Mouse (Mus musculus) CD4-positive, CD25-positive, alpha-beta regulatory T cell, adult 2 months (primary cell): ENCODE data around the gene Gdf15.

Experiments used
- DNase-seq: peaks from one replicate; pipeline ENCODE4 v3.0.0-alpha.2; 2012; ENCODE audit warnings: low read depth, low spot score

Gdf15 gene

DNA sequence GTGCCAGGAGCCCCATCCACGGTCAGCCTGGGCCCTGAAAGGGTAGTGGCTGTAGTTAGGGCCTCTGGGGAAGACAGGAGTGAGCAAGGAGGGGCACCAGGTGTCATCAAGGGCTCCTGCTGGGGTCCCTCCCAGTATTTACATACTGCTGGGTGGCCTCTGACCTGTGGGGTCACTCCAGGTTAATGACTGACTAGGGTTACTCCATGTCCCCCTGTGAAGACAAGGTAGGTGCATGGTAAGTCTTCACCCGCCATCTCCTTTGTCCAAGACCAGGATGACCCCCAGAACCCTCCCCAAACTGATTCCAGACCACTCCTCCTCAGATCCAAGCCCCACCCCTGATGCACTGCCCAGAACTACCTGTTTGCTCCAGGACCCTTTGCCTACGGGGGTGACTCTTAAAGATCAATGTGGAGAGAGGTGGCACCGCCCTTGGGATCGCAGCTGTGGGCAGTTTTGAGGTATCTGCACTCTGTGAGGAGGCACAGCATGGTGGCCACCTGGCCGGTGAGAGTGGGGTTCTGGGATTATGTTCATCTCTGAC is at the start of gene Gdf15:
Gene Gdf15, minus strand, starts transcription at position 111 of the 547 bp plus-strand sequence.
- no peak for DNase-seq

DNA sequence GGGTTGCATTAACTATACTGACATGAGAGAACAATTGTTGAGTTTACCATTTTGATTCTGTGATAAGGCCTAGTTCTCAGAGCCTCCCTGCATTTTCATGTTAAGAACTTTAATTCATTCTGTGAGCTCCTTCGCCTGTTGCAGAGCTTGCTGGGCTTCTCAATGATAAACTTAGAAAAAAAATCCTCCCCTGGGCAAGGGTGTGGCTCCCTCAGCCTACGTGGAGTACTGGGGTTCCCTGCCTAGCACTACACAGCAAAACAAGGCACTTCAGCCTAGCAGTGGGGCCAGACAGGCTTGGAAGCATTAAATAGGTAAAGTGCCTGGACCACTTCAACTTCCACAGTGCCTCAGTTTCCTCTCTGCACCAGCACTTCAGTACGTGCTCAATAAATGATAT is 49.2 kb upstream of the Gdf15 start:
- DNase-seq = no peak

DNA sequence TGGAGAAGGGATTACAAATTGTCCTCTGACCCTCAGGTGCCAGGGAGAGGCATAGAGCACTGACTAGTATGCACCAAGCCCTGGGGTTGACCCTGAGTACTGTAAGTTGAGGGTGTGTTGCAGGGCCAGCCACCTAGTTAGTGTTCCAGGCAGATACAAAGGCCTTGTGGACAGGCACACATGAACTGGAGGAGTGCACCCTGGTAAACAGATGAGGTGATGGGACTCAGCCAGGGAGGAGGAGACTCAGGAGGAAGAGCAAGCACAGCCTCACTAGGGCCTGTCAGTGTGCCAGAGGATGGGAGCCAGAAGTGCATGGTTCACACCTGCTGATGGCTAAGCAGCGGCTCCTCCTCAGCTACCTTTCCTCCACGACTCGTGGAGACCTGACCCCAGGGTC is 47.8 kb upstream of the Gdf15 start:
- no peak for DNase-seq

DNA sequence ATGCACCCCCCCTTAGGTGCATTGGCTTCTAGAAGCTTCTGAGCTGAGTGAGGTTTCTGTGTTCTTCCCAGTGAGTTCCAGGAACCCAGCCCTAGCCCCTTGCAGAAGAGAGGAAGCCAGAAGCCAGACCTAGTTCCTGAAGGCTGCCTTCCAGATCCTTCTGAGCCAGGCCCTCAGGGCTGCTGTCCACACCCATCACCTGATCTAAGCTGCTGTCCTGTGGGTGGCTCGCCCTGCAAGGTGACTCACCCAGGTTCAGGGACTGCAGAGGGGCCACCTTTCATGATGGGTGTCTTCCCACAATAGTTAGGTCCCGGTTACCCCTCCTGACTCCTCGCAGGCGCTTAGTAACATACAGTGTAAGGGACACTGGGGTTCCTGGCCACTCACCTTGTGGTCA is 47.1 kb upstream of the Gdf15 start:
- DNase-seq = no peak

DNA sequence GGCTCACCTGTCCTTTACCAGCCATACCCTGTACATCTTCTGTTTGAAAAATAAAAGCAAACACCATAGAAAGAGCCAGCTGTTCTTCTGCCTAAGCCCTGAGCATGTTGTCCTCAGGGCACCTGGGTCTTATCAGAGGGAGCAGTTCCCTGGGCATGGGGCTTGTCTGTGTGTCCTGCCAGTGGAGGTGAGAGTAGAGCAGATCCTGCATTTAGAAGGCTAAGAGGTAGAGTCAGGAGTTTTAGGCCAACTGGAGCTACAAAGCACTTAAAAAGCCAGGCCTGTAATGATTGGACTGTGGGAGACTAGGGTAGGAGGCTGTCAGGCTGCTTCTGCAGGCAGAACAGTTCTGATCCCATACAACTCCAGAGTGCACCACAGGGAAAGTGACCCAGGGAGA is 46.4 kb upstream of the Gdf15 start:
- no peak for DNase-seq

DNA sequence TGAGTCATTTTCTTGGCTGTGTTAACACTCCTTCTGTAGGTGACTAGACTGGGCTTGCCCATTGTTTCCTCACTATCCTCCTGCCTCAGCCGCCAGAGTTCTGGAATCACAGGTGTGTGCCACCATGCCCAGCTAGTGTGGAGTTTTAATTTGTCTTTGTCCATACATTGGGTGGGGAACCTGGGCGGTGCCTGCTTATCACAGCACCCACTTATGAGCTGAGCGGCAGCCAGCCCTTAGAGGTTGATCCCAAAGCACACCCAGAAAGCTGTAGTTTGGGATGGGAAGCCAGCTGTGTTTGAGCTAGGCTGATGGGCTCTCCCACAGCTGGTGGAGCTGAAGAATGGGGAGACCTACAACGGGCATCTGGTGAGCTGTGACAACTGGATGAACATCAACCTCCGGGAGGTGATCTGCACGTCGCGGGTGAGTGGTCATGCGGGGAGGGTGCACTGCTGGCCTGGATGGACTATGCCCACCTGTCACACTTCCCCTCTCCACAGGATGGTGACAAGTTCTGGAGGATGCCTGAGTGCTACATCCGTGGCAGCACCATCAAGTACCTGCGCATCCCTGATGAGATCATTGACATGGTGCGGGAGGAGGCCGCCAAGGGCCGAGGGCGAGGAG is 45.3 kb upstream of the Gdf15 start:
- no peak for DNase-seq

DNA sequence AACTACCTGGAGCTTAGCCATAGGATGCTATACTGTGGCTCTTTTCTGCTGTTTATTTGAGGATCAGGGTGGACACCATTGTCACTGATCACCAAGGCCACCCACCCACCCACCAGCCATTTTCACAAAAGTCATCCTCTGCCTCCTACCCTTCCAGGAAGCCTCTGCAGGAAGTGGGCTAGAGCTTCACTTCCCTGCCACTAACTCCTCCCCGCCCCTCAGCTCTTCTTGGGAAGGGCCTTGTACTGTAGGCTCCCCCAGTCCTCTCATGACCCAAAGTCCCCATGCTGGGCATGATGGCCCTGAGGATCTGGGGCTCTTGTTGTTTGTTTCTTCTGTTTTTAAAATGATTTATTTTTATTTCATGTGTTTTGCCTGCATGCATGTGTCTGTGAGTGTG is 43.1 kb upstream of the Gdf15 start:
- peak; percentile 71 for DNase-seq

DNA sequence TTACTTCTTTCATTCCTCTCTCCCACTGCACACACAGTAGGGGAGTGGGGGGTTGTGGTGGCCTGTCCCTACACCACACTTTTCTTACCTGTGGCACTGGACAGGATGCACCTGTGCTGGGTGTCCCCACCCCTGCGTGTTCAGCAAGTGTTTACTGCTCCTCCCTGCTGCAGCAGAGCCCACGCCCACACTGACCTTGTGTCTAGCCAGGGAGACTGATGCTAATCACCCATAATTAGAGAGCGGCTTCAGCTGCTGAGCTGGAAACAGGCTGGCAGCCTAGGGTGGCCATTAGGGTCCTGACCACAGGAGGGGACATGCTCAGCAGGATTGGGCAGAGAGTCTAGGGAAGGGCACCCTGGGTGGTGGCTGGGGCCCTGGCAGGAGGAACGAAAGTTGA is 42.5 kb upstream of the Gdf15 start:
- peak; percentile 56 for DNase-seq

DNA sequence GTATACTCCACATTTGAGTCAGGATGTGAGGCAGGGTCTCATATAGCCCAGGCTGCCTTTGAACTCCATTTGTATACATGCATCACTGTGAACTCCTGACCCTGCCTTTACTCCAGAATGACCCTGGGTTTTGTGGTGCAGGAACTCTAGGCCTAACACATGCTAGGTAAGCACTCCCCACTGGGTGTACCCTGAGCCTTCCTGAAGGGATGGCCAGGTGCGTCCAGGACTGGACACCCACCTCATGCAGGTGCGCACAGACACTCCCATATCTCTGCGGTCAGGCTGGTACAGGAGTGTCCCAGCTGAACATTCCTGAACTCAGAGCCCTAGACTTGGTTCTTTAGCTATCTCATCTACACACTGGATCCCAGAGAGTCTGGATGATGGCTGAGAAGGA is 41.9 kb upstream of the Gdf15 start:
- no peak for DNase-seq

DNA sequence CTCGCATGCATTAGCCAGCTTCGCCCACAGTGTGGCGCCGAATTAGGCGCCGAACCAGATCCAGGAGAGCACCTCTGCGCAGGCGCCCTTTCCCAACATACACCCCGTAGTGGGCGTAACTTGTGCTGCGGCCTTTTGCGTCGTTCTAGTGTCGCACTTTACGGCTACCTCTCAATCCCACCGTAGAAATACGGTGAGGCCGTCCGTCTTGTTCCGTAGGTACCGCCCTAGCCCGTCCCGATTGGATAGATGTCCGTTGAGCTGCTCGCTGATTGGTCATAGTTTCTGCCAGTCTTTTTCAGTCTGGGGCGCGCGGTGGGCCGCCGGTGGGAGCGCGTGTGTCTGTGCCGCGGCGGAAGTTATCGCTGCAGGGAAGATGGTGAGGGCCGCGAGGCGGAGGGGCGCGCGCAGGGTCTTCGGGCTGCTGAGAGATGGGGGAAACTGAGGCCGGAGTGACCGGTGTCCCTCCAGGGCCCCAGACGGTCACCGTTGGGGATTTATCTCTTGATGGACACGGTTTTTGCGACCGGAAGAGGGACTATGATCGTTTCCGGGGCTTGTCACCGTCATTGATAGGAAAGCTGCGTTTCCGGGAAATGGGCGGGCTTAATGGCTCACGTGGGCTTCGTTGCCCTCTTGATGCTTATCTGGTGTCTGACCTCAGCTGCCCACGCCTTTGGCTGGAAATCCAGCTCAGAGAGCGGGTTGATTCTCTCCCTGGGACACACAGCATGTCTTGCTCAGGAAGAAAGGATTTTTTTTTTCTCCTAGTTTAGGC is 41.0 kb upstream of the Gdf15 start, which contains the start of gene Lsm4:
Gene Lsm4, plus strand, starts transcription at position 170 of the 778 bp plus-strand sequence.
- peak; percentile 99 for DNase-seq

DNA sequence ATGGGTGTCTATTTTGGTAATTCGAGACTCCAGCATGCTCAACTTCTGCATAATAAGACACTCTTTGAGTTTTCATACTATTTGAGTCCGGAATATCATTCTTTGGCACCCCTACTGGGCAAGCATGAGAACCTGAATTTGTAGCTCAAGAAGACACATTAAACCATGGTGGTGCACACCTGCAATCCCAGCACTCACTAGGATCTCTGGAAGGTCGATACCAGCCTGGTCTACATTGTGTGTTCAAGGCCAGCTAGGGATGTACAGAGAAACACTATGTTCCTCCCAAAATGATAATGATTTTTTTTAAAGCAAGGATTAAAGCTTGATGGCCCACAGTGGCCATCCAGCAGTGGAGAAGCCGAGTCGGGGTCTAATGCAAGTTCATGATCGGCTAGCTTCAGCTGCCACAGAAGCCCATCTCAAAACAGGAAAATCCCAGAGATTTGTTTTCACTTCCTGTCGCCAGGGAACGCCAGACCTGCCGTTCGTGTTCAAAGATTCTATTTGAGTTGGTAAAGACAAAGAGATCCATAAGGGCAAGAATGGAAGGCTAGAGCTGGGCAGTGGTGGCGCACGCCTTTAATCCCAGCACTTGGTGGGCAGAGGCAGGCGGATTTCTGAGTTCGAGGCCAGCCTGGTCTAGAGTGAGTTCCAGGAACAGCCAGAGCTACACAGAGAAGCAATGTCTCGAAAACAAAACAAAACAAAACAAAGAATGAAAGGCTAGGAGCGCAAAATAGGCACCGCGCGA is 40.2 kb upstream of the Gdf15 start:
- no peak for DNase-seq

DNA sequence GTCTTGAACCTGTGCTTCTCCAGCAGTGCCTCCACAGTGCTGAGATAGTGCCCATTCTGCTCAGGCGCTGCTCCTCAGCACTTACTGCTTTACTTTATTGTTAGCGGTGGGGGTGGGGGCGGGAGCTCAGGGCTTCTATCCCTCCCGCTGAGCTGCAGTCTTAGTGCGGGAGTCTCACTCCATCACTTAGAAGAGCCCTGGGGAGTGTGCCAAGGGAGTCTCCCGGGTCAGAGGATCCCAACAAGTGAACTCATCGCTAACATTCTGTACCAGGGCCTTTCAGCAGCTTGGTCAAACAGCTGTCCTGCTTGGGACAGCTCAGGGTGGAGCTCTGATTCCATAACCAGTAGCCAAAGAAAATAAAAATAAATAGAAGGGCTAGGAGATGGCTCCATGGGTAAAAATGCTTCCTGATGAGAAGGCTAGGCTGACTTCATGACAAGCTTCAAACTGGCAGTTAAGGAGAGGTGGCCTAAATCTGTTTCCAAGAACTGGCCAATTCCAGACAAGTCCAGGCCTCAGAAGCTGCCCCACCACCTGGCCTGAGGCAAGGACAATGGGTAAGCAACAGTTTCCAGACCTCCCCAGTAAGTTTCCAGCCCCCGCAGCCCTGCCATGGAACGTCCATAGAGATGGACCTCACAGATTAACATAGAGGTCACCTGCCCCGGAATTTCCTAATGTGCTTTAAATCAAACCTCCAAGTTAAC is 39.5 kb upstream of the Gdf15 start:
- no peak for DNase-seq

DNA sequence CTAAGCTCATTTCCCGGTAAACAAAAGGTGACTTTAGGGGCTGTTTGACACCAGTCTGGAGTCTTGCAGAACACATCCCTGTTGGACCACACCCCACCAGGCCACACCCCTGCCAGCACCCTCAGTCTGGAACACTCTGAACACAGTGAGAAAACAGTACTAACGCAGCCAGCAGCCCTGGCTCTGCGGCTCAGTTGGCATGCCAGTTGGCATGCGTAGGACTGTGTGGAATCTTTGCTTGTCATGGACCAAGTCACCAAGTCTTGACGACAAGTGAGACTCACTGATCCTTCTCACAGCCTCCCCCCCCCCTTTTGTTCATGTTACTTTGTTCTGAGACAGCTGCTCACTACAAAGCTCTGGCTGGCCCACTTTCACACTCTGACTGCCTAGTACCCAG is 34.8 kb upstream of the Gdf15 start:
- no peak for DNase-seq

DNA sequence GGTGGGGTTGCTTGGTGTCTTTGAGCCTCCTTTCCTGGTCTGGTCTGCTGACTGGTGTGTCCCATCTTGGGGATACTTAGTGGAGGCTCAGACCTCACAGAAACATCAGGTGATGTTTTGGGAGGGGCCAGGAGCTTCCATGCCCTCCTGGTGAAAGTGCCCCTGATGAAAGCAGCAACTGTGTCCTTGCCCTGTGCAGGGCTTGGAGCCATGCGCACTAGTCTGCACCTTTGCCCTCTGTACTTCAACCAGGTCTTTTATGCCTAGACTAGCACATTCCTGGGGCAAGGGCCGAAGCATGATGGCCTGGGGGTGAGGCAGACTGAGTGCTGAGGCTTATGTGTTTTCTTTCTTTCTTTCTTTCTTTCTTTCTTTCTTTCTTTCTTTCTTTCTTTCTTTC is 33.3 kb upstream of the Gdf15 start:
- DNase-seq = no peak

DNA sequence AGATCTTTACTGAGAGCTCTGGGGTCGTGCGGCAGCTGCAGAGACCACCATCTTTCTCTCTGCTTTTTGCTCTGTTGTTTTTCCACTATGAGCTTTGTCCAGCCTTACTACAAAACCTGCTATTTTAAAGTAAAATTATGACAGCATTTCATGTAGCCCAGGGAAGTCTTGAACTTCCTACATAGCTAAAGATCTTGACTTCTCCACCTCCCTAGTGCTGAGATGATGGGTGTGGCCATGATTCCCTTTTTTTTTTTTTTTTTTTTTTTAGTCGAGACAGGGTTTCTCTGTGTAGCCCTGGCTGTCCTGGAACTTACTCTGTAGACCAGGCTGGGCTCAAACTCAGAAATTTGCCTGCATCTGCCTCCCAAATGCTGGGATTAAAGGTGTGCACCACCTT is 32.4 kb upstream of the Gdf15 start:
- no peak for DNase-seq

DNA sequence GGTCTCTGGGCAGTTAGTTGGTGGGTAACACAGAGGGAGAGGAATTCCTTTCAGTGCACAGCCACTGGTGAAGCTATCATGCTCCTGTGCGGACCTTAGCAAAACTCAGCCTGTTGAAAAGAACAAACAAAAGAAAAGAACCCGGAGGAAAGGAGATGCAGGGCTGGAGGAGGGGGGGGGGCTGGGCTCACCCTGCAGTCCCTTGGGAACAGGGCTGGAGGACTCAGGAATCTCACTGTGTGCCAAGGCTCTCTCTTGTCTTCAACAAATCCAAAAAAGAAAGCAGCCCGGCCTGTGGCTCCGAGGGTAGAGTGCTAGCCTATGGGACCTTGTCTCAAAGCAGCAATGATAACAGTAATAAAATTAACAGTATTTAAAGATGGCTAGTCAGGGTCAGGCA is 31.4 kb upstream of the Gdf15 start:
- DNase-seq = no peak

DNA sequence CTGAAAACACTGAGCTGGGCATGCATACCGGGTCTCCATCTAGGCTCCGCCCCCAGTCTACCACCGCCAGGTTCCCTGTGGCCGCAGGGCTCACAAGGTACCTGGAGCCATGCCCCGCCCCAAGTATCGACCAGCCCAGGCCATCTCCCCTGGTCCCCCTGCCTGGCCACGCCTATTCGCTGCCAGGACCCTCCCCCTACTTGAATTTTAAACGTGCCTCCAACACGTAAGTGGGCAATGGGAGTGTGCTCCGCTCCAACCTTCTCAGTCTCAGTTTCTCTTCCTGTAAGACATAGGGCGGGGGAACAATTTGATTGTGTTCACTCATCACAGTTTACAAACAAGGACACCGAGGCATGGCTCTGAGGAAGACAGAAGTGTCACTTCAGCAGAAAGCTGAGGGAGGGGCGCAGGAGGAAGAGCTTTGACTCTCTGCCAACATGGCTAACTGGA is 28.0 kb upstream of the Gdf15 start, which contains the start of gene Pgpep1:
Gene Pgpep1, minus strand, starts transcription at position 116 of the 453 bp plus-strand sequence.
- peak; percentile 56 for DNase-seq

DNA sequence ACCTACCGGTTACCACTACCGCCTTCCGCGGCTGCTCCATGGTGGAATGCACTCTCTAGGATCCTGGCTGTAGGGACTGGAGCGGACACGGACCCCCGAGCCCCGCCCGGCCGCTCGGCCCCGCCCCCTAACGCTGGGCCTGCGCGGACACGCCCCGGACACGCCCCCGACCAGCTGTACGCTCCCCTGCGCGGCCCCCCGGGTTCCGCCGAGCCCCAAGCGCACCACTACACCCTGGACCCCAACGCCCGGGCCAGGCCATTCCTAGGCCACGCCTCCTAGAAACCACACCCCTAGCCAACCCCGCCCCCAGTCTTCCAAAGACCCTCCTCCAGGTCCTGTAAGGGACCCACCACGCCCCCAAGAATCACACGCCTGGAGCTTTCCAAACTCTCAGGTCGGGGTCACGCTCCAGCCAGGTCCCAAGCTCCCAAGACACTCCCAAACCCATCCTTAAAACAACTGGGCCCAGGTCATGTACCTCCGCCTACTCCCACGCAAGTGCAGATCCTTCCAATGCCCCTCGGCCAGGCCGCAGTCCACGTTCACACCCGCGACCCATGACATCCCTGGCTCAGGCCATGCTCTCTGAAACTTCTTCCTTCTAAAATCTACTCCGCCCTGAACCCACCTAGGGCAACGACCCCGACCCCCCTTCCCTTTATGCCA is 27.5 kb upstream of the Gdf15 start:
- peak; percentile 85 for DNase-seq

DNA sequence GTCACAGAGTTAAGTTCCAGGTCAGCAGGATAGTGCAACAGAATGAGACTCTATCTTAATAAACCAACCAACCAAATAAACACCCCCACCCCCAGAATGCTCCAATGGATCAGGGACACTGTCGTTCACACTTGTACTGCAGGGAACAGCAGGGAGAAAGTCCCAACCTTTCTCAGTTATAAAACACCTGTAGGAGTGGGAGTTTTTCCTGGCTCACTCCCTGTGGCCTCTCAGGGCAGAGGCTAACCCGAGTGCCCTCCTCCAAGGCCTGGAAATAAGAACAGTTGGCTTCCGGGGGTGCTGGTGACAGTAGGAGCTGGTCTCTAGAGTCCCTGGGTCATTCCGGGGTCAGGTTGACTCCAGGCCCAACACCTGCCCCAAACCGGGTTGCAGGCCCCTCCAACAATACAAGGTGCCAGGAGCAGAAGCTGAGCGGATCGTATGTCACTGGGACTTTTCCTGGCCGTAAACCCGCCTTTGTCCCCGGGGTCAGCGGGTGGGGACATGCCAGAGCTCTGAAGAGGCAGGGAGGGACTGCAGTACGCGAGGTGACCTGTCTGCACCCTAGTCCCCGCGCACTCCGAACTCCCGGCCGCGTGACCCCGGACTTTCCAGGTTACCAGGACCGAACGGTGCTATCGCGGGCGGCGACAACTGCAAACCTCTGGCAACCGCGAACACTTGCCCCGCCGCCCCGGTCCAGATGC is 26.8 kb upstream of the Gdf15 start:
- DNase-seq = peak; percentile 28

DNA sequence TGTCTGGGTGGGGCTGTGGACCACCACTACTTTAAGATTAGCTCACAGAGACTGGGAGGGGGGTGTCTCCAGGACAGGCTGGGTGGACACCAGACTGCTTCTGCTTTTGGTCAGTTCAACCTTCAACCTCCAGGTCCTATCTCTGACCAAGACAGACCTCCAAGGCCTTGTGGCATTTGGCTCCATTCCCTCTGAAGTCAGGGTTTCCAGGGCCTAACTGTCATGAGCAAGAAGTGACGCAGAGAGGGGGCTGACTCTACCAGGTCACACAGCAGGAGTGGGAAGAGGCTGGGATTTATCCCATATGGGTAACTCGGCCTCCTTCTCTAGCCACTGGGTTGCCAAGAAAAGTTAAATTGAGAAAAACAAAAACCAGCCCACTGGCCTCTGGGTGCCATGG is 25.5 kb upstream of the Gdf15 start:
- no peak for DNase-seq
